In the genomic region with DNA sequence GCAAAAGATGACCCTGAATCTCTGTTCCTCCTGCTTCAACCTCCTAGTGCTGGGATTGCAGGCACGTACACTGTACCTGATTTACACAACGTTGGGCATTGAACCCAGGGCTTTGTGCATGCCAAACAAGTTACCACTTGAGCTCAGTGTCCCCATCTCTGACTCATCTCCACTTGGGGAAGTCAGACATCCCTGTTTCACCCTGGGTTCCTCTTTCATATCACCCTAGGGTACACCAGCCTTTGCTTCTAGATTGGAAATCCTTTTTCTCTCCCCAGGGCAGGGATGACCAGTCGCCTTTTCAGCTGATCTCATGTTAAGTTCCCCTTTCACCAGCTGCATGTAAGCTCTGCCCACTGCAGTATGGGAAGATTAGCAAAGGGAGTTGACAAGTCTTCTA, we compare ENCODE assay signal across 17 mouse cellular contexts.
DNase-seq lines count a peak whose midpoint lies in the region; ATAC-seq lines count a peak whose summit lies in the region.
"Had no signal": no experiment of that assay in that cellular context is flagged by ENCODE, and none has a peak within 500 bp of the region (broad histone marks: within the 10 kb centered on the region; RNA-seq: fewer than 3 reads in every experiment).

No protein-coding gene starts in this region.

- no peaks in the 10 kb centered on the region for H3K27me3 ChIP-seq in forebrain, embryonic 10.5 days (ENCODE audit: poor library complexity, severe bottlenecking)
- H3K27me3 ChIP-seq in forebrain, embryonic 12.5 days, result no peaks in the 10 kb centered on the region
- H3K27me3 ChIP-seq: megakaryocyte, embryonic 14.5 days had no signal

- DNase-seq in forebrain, embryonic 10.5 days (ENCODE audit: extremely low spot score, low spot score), result peak; percentile 5
- peak; percentile 18 to 26 for DNase-seq in lung, adult 18-20 months
- DNase-seq in lung, postnatal 10 days, result no peak
- DNase-seq in kidney, adult 8-10 months, result no peak
- no peak for DNase-seq in gastrocnemius, postnatal 10 days
- DNase-seq: cerebellum, adult 2 months; embryo, embryonic 11 days; kidney, adult 18-20 months; thymus, adult 18-20 months had no signal

- ATAC-seq in forebrain, embryonic 12.5 days (ENCODE audit: low FRiP score), result no peak
- ATAC-seq in granulocyte monocyte progenitor cell, adult 5-6 weeks (replicated peaks; ENCODE audit: poor library complexity, severe bottlenecking), result peak; percentile 97
- ATAC-seq in neutrophil, adult 5-6 weeks (ENCODE audit: extremely low read depth, insufficient number of reproducible peaks, low FRiP score, poor library complexity, severe bottlenecking), result peak; percentile 94
- ATAC-seq: forebrain, embryonic 16.5 days; hindbrain, embryonic 16.5 days had no signal

- H3K9me3 ChIP-seq in forebrain, embryonic 10.5 days, result no peaks in the 10 kb centered on the region
- no peaks in the 10 kb centered on the region for H3K9me3 ChIP-seq in forebrain, embryonic 12.5 days
- H3K9me3 ChIP-seq: megakaryocyte, embryonic 14.5 days had no signal

- H3K36me3 ChIP-seq in forebrain, embryonic 10.5 days (replicated peaks), result no peaks in the 10 kb centered on the region
- no peaks in the 10 kb centered on the region for H3K36me3 ChIP-seq in forebrain, embryonic 12.5 days (replicated peaks)

- H3K4me2 ChIP-seq in forebrain, embryonic 12.5 days, result no peak overlapping the region

- no peak overlapping the region for H3K4me3 ChIP-seq in forebrain, embryonic 10.5 days
- H3K4me3 ChIP-seq in forebrain, embryonic 12.5 days (replicated peaks), result no peak overlapping the region
- H3K4me3 ChIP-seq: heart, adult 2 months; megakaryocyte, embryonic 14.5 days; myocyte had no signal

- no peak overlapping the region for H3K27ac ChIP-seq in forebrain, embryonic 10.5 days
- no peak overlapping the region for H3K27ac ChIP-seq in forebrain, embryonic 12.5 days
- H3K27ac ChIP-seq: heart, adult 2 months had no signal

- H3K4me1 ChIP-seq in forebrain, embryonic 10.5 days, result no peaks in the 10 kb centered on the region
- H3K4me1 ChIP-seq in forebrain, embryonic 12.5 days, result no peaks in the 10 kb centered on the region
- H3K4me1 ChIP-seq: megakaryocyte, embryonic 14.5 days had no signal

- 83% methylated on average over 3 of the region's 3 CpGs for WGBS in forebrain, embryonic 10.5 days
- WGBS in forebrain, embryonic 12.5 days, result 76% methylated on average over 3 of the region's 3 CpGs

- no peak overlapping the region for H3K9ac ChIP-seq in forebrain, embryonic 12.5 days

Comparison
In these comparisons a context has a peak if more than half of its experiments do, and no peak if none do; other contexts are left out.
1. DNase-seq: peak in forebrain, embryonic 10.5 days (single experiment) and lung, adult 18-20 months (2 of 2); none in lung, postnatal 10 days (single experiment), kidney, adult 8-10 months (0 of 2) and gastrocnemius, postnatal 10 days (single experiment).